Mouse (Mus musculus) kidney, embryonic 14.5 days (tissue): ENCODE data around the gene Rnf152. TPM values are rescaled to one million over a fixed set of nuclear protein-coding genes. Genes with fewer than 3 reads are reported as not detected.

Experiments used
- ATAC-seq: fragments of 200-750 bp; cut with Nextera tagmentation; 2 replicates; pipeline ENCODE4 v1.8.0; 2017; ENCODE audit warnings: moderate number of reproducible peaks, mild to moderate bottlenecking, moderate TSS enrichment, moderate library complexity; ENCODE audit not compliant: low FRiP score, low TSS enrichment
- H3K27ac ChIP-seq: fragments of 300-500 bp; sonication (generic); 2 replicates; pipeline ENCODE4 v1.5.1; 2014; ENCODE audit warnings: low read depth, mild to moderate bottlenecking, low read length, moderate library complexity, mixed read lengths
- H3K27me3 ChIP-seq: fragments of 300-500 bp; sonication (generic); 2 replicates; pipeline ENCODE4 v1.6.1; 2014; ENCODE audit warnings: mild to moderate bottlenecking, low read length; ENCODE audit not compliant: control insufficient read depth, insufficient read depth
- H3K36me3 ChIP-seq: fragments of 300-500 bp; sonication (generic); 2 replicates; pipeline ENCODE4 v1.6.1; 2014; ENCODE audit warnings: low read length, mixed read lengths; ENCODE audit not compliant: control insufficient read depth, insufficient read depth
- H3K4me1 ChIP-seq: fragments of 300-500 bp; sonication (generic); 2 replicates; pipeline ENCODE4 v1.6.1; 2014; ENCODE audit warnings: low read length, mixed read lengths; ENCODE audit not compliant: control insufficient read depth, insufficient read depth
- H3K4me2 ChIP-seq: fragments of 300-500 bp; sonication (generic); replicated peaks from 2 replicates; pipeline ENCODE4 v1.6.1; 2014; ENCODE audit warnings: low read depth, mild to moderate bottlenecking, low read length
- H3K4me3 ChIP-seq: fragments of 300-500 bp; sonication (generic); 2 replicates; pipeline ENCODE4 v1.5.1; 2014; ENCODE audit warnings: mild to moderate bottlenecking, low read length
- H3K9ac ChIP-seq: fragments of 300-500 bp; sonication (generic); 2 replicates; pipeline ENCODE4 v1.6.1; 2014; ENCODE audit warnings: low read depth, mild to moderate bottlenecking, low read length, moderate library complexity
- H3K9me3 ChIP-seq: fragments of 300-500 bp; sonication (generic); 2 replicates; pipeline ENCODE4 v1.6.1; 2016; ENCODE audit warnings: low read length; ENCODE audit not compliant: control insufficient read depth
- WGBS: fragments of 180-500 bp; shearing (Covaris S2); extraction: QIAGEN DNeasy Blood & Tissue Kit; methylation state at CpG from one replicate; pipeline ENCODE4 v1.1.7; 2014; 5-methylcytosine and 5-hydroxymethylcytosine counted together
- polyA plus RNA-seq: library from polyadenylated mRNA; unstranded; fragments of >200 nt; fragmentation: Nextera tagmentation; extraction: Ambion mirVana; gene quantifications from 2 replicates; pipeline ENCODE4 v1.2.1, GENCODE M21; 2014

The Rnf152 gene
- polyA plus RNA-seq, 1 experiment from 2014 or later, result 0.99 TPM

- Histone ChIP-seq H3K4me2 (no peak overlapping the region), H3K4me1 (no peaks in the 10 kb centered on the region), H3K9ac (no peak overlapping the region), H3K4me3 (no peak overlapping the region), H3K9me3 (no peaks in the 10 kb centered on the region), H3K27ac (no peak overlapping the region), H3K36me3 (no peaks in the 10 kb centered on the region), H3K27me3 (no peaks in the 10 kb centered on the region)
- WGBS, result 90% methylated on average over 5 of the region's 5 CpGs
- ATAC-seq, result no peak
Observed at GRCm38 (mm10) chr1:105260200-105260599, 96.3 kb downstream of the Rnf152 start.

- no peak overlapping the region for H3K4me3 ChIP-seq
- WGBS, result 86% methylated on average over 3 of the region's 3 CpGs
- ATAC-seq, result no peak
Observed at GRCm38 (mm10) chr1:105257199-105257598, 99.3 kb downstream of the Rnf152 start.

GRCm38 (mm10) chr1:105249190-105249589, 107.3 kb downstream of the Rnf152 start:
- H3K27me3 ChIP-seq, result no peaks in the 10 kb centered on the region
- no peaks in the 10 kb centered on the region for H3K4me1 ChIP-seq
- no peak overlapping the region for H3K4me3 ChIP-seq
- ATAC-seq, result no peak
- no peak overlapping the region for H3K9ac ChIP-seq
- H3K36me3 ChIP-seq, result no peaks in the 10 kb centered on the region
- no peak overlapping the region for H3K27ac ChIP-seq
- WGBS, result 89% methylated on average over 3 of the region's 3 CpGs
- no peak overlapping the region for H3K4me2 ChIP-seq
- no peaks in the 10 kb centered on the region for H3K9me3 ChIP-seq

More at GRCm38 (mm10) chr1:105257199-105257598, 99.3 kb downstream of the Rnf152 start:
- Histone ChIP-seq H3K36me3 (no peaks in the 10 kb centered on the region), H3K9ac (no peak overlapping the region), H3K4me1 (no peaks in the 10 kb centered on the region), H3K27me3 (no peaks in the 10 kb centered on the region), H3K4me2 (no peak overlapping the region), H3K9me3 (no peaks in the 10 kb centered on the region), H3K27ac (no peak overlapping the region)

GRCm38 (mm10) chr1:105246651-105247050, 109.9 kb downstream of the Rnf152 start:
- Histone ChIP-seq H3K4me2 (no peak overlapping the region), H3K27me3 (no peaks in the 10 kb centered on the region), H3K36me3 (no peaks in the 10 kb centered on the region), H3K9ac (no peak overlapping the region), H3K4me3 (no peak overlapping the region), H3K27ac (no peak overlapping the region), H3K4me1 (no peaks in the 10 kb centered on the region), H3K9me3 (no peaks in the 10 kb centered on the region)
- no peak for ATAC-seq
- 62% methylated on average over 2 of the region's 2 CpGs for WGBS

- Histone ChIP-seq H3K36me3 (no peaks in the 10 kb centered on the region), H3K27ac (no peak overlapping the region), H3K9ac (no peak overlapping the region), H3K4me3 (no peak overlapping the region), H3K4me2 (no peak overlapping the region), H3K4me1 (no peaks in the 10 kb centered on the region), H3K27me3 (no peaks in the 10 kb centered on the region), H3K9me3 (no peaks in the 10 kb centered on the region)
- no peak for ATAC-seq
- WGBS, result 38% methylated on average over 3 of the region's 3 CpGs
Observed at GRCm38 (mm10) chr1:105246075-105246574, 110.4 kb downstream of the Rnf152 start.

GRCm38 (mm10) chr1:105243359-105244142, 113.0 kb downstream of the Rnf152 start:
- no peaks in the 10 kb centered on the region for H3K9me3 ChIP-seq
- no peaks in the 10 kb centered on the region for H3K4me1 ChIP-seq
- WGBS, result 74% methylated on average over 6 of the region's 6 CpGs
- H3K36me3 ChIP-seq, result no peaks in the 10 kb centered on the region
- no peak overlapping the region for H3K9ac ChIP-seq
- H3K4me3 ChIP-seq, result no peak overlapping the region
- H3K27ac ChIP-seq, result no peak overlapping the region
- H3K4me2 ChIP-seq, result no peak overlapping the region
- H3K27me3 ChIP-seq, result no peaks in the 10 kb centered on the region
- no peak for ATAC-seq

GRCm38 (mm10) chr1:105240185-105240584, 116.3 kb downstream of the Rnf152 start:
- no peak for ATAC-seq
- H3K9me3 ChIP-seq, result no peaks in the 10 kb centered on the region
- no peak overlapping the region for H3K4me3 ChIP-seq
- no peaks in the 10 kb centered on the region for H3K36me3 ChIP-seq
- no peaks in the 10 kb centered on the region for H3K4me1 ChIP-seq
- no peak overlapping the region for H3K4me2 ChIP-seq
- no peak overlapping the region for H3K27ac ChIP-seq
- no peaks in the 10 kb centered on the region for H3K27me3 ChIP-seq
- no peak overlapping the region for H3K9ac ChIP-seq
